Mouse (Mus musculus) WW6 (cell line): Measurements from ENCODE around the gene Grb2.

ENCODE experiments used
- DNase-seq: peaks from one replicate; pipeline ENCODE4 v3.0.0-alpha.2; 2013; ENCODE audit warnings: low read depth, low spot score

Gene Grb2

GRCm38 (mm10) chr11:115712674-115713298, 4.4 kb upstream of the Grb2 start:
- DNase-seq, result no peak

- DNase-seq, result no peak
These were observed 3.9 kb upstream of the Grb2 start for GRCm38 (mm10) chr11:115712268-115712667.

DNA sequence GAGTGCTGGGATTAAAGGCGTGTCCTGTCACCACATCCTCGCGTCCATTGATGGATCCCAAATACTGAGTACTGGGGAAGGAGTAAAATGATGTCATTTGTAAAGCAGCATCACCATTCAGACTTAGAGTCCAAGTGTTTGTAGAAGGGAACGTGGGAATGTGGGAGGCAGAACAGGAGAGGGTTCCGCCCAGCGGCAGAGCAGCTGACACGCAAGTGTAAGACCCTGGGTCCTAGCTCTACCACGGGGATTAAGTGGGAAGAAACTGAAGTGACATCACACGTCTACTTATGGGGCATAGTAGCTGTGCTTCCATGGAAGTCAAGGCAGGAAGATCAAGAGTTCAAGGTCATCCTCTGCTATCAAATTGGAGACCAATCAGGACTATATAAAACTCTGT, 2.7 kb upstream of the Grb2 start:
- no peak for DNase-seq

DNA sequence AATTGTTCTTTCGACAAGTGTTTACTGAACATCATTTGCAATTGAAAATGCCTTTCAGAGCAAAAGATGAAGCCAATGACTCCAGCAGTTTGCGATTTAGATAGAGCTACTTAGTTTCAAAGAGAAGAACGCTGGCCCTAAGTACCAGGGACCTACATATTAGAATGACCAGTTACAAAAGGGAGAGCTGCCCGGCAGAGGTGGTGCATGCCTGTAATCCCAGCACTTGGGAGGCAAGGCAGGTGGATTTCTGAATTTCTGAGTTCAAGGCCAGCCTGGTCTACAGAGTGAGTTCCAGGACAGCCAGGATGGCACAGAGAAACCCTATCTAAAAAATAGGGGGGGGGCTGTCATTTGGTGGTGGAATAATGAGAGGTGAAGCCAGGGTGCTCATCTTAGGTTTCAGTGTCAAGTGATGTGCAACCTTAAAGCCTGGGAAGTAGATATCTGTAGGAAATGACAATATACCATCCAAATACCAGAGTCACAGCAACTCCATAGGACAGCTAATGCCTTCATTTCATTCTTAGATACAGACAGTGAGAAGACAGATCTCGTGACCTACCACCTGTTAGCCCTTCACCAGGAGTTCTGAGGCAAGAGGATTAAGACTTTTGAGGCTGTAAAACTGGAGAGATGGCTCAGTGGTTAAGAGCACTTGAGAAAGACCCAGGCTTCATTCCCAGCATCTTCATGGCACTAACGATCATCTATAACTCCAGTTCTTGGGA, 1.6 kb upstream of the Grb2 start:
- DNase-seq, result no peak

- DNase-seq, result no peak
These were observed 795 bp upstream of the Grb2 start for GRCm38 (mm10) chr11:115708956-115709828.

DNA sequence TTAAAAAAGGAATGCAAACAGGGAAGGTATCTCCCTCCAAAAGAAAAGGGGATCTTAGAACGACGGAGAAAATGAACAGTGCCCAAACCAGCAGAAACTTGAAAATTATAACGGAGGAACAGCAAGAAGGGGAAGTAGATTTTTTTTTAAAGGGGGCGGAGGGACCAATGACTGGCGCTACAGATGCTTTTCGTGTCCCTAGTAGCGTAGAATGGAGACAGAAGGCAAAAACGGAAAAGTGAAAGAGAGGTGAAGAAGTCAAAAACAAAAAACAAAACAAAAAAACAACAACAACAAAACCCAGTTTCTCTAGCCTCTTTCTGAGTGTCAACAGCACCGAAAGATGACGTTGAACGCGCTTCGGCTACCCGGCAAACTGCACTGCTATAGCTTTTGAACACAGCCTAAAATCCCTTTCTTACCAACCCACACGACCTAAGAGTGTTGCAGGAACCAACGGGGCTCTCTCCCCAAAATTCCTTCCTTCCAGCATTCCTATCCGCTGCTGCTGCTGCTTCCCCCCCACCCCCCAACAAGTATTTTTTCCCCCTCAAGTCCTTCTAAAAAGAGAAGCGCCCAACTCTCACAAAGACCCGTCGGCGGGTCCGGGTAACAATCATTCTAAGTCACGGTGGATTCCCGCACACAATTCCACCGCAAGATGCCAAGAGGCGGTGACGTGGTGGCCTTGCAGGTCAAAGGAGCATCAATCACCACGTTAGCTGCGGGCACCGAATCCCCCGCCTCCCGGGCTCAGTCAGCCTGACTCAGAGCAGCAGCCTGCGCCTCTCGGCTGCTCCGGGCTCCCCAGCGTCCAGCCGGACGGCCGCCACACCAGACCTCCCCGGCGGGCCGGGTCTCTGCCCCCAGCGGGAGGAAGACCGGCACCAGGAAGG, 836 bp downstream of the Grb2 start:
- DNase-seq, result no peak

- DNase-seq, result no peak
These were observed 1.8 kb downstream of the Grb2 start for GRCm38 (mm10) chr11:115706584-115706983.

DNA sequence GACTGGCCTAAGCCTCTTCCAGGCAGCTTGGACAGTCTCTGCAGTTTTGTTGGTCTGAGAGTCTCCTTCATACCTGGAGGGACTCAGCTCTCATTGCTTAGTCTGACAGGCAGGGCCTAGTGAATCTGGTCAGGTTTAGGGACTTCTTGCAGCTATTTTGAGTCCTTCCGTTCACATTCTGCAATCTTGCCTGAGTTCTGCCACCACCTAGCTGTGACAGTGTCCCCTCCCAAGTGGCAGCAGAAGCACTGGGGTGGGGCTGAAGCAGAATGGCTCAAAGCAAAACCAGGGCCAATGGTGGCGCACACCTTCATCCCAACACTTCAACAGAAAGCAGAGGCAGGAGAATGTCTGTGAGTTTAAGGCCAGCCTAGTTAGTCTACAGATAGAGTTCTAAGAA, 2.8 kb downstream of the Grb2 start:
- no peak for DNase-seq

DNA sequence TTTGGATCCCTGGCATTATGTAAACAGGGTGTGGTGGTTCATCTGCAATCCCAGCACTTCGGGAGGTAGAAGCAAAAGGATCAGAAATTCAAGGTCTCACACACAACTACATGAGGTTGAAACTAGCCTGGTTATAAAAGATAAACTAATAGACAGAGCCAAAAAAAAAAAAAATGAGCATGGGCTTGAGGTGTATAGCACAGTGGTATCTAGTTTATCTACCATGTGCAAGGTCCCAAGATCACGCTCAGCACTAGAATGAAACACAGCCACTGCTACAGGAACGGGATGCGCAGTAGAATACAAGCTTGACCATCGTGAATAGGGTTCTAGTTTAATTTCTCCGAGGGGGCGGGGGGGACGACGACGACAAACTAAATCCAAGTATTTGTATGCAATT, 3.7 kb downstream of the Grb2 start:
- DNase-seq, result no peak

GRCm38 (mm10) chr11:115703466-115703865, 4.9 kb downstream of the Grb2 start:
- no peak for DNase-seq

DNA sequence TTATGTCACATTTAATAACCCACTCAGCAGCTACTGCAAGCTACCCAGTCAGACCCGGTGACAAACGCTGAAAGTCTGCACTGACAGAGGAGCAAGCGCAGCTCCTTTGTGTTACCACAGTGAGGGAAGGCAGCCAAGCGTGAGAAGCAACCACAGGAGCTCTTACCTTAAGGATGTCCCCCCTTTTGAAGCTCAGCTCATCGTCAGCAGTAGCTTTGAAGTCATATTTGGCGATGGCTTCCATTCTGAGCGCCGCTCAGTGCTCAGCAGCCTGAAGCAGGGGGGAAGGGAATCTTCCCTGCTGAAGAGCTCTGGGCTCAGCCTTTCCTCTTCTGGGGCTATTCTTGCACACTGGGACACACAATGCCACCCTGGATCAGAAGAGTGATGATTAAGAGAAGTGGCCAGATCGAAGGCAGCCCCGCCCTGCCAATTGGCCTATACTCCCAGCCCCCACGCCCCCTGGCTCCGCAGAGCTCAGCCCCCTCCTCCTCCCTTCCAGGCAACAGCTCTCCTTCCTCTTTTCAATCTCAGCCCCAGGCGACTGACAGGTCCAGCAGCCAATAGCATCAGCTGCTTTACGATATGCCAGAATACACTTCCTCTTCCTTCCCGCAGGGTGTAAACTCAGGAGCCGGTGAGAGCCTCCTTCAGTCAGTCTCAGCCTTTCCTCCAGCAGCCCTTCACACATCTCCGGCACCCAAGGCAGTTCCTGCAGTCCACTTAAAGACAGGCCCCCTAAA, 9.2 kb downstream of the Grb2 start:
- DNase-seq, result peak; percentile 76

GRCm38 (mm10) chr11:115697722-115698121, 10.7 kb downstream of the Grb2 start:
- DNase-seq, result no peak

DNA sequence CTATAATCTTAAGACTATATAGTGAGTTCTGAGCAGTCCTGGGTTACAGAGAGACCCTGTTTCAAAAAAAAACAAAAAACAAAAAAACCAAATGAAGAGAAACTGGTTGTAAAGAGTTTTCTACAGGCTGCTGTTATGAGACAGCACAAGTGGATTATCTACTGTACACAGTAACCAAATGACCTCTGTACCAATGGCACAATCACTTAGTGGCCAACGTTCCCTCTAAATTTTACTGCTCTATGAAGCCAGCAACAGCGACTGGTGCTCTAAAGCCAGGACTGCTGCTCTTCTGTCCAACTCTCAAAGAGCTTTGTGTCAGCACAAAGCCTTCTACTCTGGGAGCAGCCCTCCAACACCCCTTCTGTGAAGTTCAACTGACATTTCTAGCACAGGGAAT, 11.3 kb downstream of the Grb2 start:
- DNase-seq, result no peak

DNA sequence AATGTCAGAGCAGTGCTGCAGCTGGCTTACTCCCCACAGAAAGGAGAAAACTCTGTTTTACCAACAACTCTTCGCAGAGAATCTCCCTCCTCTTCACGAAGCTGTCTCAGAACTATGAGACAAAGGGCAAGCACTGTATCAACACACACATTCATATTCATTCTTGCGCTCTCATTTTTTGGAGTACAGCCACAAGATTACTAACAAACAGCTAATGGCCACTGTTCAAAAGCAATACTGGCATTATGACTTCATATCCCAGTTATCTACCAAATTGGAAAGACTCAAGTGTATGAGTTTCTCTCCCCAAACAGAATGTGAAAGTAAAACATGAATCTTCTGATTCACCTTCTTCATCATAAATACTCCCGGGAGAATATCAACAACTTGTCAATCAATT, 11.9 kb downstream of the Grb2 start:
- no peak for DNase-seq

DNA sequence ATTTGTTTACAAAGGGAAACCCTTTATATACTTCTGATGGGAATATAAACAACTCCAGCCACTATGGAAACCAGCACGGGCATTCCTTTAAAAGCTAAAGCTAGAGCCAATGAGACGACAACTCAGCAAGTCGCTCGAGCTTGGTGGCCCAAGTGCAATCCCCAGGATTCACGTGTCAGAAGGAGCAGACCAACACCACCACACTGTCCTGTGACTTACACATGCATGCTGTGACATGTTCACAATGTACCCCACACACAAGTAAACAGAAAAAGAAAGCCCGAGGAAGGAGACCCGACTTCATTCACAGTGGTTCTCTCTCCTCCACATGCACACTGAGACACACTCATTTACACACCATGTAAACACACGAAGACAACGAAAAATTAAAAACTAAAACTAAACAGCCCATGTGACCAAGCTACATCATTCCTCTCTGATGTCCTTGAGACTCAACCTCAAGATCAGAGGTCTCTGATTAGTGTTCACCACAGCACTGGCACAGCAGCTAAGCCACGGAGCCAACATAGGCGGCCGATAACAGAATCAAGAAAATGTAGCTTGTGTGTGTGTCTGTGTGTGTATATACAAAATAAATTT, 14.3 kb downstream of the Grb2 start:
- no peak for DNase-seq

- no peak for DNase-seq
These were observed 15.6 kb downstream of the Grb2 start for GRCm38 (mm10) chr11:115692800-115693199.

GRCm38 (mm10) chr11:115691976-115692375, 16.4 kb downstream of the Grb2 start:
- DNase-seq, result no peak

- no peak for DNase-seq
These were observed 16.9 kb downstream of the Grb2 start for GRCm38 (mm10) chr11:115691511-115691910.

DNA sequence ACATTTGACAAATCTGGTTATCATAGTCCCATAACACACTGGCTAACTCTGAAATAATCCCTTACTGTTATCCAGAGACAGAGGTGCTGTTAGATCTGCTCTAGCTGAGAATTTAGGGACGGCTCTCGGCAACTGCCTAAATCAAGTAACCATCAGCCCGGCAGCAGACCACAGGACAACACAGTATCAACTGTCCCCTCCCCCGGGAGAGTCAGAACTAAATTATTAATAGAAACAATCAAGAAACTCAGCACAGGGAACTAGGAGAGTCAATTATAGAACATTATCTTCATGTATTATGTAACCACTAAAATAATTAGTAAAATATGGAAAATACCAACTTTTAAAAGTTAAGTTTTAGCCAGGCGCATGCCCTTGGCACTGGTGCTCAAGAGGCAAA, 17.4 kb downstream of the Grb2 start:
- DNase-seq, result no peak

GRCm38 (mm10) chr11:115690356-115690755, 18.0 kb downstream of the Grb2 start:
- DNase-seq, result no peak
